Mouse (Mus musculus): Measurements from ENCODE around the gene Amotl2.

The Amotl2 gene

GRCm38 (mm10) chr9:102716481-102717163, at the start of gene Amotl2:
Gene Amotl2, plus strand, starts transcription at chr9:102716672.
- DNase-seq: no peak

- no peak for DNase-seq
Observed at GRCm38 (mm10) chr9:102668115-102668514, 48.4 kb upstream of the Amotl2 start.

- DNase-seq: no peak
Observed at GRCm38 (mm10) chr9:102668906-102669305, 47.6 kb upstream of the Amotl2 start.

GRCm38 (mm10) chr9:102673381-102673780, 43.1 kb upstream of the Amotl2 start:
- DNase-seq: no peak

GRCm38 (mm10) chr9:102675922-102676321, 40.5 kb upstream of the Amotl2 start:
- DNase-seq: no peak

- DNase-seq: no peak
Observed at GRCm38 (mm10) chr9:102681470-102681869, 35.0 kb upstream of the Amotl2 start.

GRCm38 (mm10) chr9:102687943-102688342, 28.5 kb upstream of the Amotl2 start:
- no peak for DNase-seq

GRCm38 (mm10) chr9:102689406-102689939, 27.0 kb upstream of the Amotl2 start:
- DNase-seq: no peak

- DNase-seq: peak; percentile 6
Observed at GRCm38 (mm10) chr9:102689940-102690642, 26.4 kb upstream of the Amotl2 start.

- no peak for DNase-seq
Observed at GRCm38 (mm10) chr9:102690891-102691290, 25.6 kb upstream of the Amotl2 start.

- no peak for DNase-seq
Observed at GRCm38 (mm10) chr9:102692564-102693475, 23.7 kb upstream of the Amotl2 start.

- no peak for DNase-seq
Observed at GRCm38 (mm10) chr9:102701042-102701441, 15.4 kb upstream of the Amotl2 start.

- DNase-seq: no peak
Observed at GRCm38 (mm10) chr9:102709504-102710135, 6.9 kb upstream of the Amotl2 start.

GRCm38 (mm10) chr9:102710520-102710919, 6.0 kb upstream of the Amotl2 start:
- DNase-seq: no peak

- peak; percentile 21 for DNase-seq
Observed at GRCm38 (mm10) chr9:102713797-102714196, 2.7 kb upstream of the Amotl2 start.

GRCm38 (mm10) chr9:102714893-102715505, 1.5 kb upstream of the Amotl2 start:
- DNase-seq: no peak

GRCm38 (mm10) chr9:102715506-102715900, 969 bp upstream of the Amotl2 start:
- no peak for DNase-seq

GRCm38 (mm10) chr9:102717164-102717885, 853 bp downstream of the Amotl2 start:
- peak; percentile 6 for DNase-seq

GRCm38 (mm10) chr9:102717886-102718643, 1.6 kb downstream of the Amotl2 start:
- DNase-seq: no peak

GRCm38 (mm10) chr9:102718676-102719075, 2.2 kb downstream of the Amotl2 start:
- DNase-seq: no peak

- DNase-seq: no peak
Observed at GRCm38 (mm10) chr9:102719085-102719484, 2.6 kb downstream of the Amotl2 start.
